Mouse (Mus musculus) inflammation-experienced regulatory T-cells, adult 6 months (primary cell): ENCODE results near the gene Pou4f2. TPM values are rescaled to one million over a fixed set of nuclear protein-coding genes. Genes with fewer than 3 reads are reported as not detected.

Experiments
- ATAC-seq: one replicate; pipeline ENCODE4 v1.8.0; 2017
- polyA plus RNA-seq, 3 experiments: library from polyadenylated mRNA; unstranded; fragments of 100-300 nt; shearing (Covaris generic); gene quantifications; one replicate each; pipeline ENCODE4 v1.2.1; 2017

Gene Pou4f2
- not detected for polyA plus RNA-seq

DNA sequence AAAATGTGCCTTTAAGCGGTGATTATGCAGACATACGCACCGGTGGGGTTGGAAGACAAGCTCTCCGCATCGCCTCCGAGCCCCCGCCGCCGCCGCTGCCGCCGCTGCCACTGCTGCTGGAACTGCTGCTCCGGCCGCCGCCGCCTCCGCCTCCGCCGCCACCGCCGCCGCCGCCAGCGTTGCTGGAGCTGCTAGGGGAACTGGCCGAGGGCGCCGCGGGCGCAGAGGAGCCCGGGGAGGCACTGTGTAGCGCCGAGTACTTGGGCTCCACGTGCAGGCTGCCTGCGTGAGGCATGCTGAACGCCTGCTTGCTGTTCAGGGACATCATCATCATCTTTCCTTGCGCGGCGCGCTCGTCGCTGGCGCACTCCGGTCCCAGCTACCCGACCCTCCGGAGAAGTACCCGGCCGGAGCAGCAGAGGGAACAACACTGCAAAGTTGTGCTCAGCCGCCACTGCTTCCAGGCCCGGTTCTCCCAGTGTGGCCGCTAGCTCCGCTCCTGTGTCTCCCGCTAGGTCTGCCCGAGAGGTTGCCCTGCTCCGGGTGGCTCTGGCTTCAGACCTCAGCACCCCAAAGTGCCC, at the start of gene Pou4f2:
TSS of gene Pou4f2 (minus strand) at position 575 of the 581 bp plus-strand sequence.
- no peak for ATAC-seq

DNA sequence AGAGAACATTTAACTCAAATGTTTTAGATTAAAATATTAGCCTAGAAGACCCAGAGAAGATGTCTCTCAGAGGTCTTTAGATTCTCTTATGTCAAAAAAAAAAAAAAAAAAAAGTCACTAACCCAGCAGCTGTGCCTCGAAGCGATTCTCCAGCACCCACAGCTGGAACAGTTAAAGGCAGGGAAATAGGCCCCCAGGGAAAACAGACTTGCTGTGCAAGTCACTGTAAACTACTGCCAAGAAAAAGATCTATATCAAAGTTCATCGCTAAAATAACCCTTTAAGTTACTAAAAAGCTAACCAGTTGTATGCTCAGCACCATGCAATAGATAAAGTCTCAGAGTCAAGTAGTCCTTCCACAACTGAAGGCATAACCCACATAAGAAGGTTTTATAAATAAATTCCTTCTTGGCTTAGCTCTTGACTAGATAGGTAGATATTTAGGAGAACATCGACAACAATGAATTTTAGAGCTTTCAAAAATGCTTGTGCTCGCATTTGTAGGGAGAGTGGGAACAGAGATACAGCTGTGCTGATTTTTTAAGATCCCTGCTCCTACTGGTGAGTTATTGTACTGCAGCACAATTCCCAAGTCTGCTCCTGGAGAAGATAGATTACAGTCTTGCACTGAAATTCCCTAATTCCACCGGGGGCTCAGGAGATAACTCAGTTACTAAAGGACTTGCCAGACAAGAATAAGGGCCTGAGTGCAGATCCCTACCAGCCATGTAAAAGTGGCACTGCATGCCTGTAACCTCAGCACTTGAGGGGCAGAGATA, 40.8 kb upstream of the Pou4f2 start:
- no peak for ATAC-seq

DNA sequence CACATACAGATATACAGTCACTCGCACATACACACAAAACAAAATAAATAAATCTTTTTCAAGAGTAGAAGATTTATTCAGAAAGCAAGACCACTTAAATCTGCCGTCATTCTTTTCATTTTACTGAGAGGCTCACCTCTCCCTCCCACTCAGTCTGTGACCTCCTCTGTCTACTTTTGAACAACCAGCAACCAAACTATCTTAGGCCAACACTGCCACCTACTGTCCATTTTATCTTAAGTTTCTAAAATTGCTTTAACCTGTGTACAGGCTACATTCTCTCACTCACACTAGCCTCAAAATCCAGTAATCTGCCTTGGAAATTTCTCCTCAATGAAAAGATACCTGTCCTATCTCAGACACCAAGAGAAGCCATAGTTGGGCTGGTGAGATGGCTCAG, 31.4 kb upstream of the Pou4f2 start:
- no peak for ATAC-seq

DNA sequence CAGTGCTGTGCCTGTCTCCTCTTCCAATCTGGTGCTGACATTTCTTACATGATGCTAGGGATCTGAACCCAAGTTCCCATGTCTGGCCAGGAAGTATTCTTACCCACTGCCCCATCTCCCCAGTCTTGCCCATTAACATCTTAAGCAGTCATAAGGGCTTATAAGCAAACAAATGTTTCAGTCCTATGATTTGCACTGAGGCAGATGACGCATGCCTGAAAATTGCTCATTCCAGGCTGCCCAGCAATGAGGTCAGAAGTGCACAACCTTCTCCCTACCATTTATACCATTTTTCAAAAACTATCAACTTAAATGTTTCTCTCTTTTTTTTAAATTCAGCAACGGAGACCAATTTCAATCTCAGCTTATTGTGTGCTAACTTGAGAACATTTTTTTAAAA, 27.5 kb upstream of the Pou4f2 start:
- no peak for ATAC-seq

DNA sequence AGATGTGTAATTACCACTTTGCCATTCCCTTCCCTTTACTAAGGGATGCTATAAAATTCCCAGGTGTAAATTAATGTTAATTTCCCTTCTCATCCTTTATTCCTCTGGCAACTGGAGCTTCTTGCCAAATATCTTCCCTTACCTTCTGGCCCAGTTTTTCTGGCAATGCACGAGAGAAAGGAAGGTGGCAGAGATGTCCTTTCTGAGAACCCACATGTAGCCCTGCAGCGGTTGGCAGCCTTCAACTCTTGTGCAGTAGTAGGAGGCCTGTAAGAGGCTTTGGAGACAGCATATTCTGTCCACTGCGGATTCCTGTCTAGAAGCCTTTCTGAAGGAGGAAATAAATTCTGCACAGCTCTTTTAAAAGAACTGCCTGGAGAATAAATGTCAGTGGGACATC, 20.0 kb upstream of the Pou4f2 start:
- no peak for ATAC-seq

DNA sequence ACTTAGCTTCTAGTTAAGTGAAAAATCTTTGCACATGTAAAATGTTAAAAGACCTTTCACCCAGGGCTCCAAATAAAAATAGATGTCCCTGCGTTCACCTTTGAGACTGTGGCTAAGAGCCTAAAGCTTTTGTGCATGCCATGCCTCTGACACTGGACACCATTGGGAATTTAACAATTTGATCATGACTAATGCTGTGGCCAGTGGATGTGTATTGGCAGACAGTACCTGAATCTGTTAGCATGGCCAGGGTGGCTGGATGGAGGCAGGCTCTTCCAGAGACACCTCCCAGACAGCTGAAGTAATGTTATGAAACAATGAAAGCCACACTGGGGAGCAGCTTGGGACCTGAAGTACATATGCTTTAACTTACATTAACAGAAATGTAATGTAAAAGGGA, 6.3 kb upstream of the Pou4f2 start:
- no peak for ATAC-seq

DNA sequence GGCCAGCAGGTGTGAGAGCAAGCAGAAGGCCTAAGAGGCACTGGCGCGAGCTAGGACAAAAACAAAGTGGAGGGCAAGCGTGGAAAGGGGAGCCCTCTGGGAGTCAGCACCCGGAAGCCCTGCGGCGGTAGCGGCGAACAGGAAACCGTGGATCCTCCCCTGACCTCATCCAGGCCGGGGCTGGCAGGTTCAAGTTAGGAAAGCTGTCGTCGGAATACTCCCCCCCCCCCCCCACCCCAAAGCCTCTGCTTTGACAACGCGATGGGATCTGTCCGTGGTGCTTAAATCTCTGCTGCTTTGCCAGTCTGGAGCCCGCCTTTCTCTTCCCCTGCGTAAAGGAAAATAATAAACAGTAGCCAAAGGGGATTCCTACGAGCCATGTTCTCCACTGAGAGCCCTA, 1.7 kb upstream of the Pou4f2 start:
- no peak for ATAC-seq

DNA sequence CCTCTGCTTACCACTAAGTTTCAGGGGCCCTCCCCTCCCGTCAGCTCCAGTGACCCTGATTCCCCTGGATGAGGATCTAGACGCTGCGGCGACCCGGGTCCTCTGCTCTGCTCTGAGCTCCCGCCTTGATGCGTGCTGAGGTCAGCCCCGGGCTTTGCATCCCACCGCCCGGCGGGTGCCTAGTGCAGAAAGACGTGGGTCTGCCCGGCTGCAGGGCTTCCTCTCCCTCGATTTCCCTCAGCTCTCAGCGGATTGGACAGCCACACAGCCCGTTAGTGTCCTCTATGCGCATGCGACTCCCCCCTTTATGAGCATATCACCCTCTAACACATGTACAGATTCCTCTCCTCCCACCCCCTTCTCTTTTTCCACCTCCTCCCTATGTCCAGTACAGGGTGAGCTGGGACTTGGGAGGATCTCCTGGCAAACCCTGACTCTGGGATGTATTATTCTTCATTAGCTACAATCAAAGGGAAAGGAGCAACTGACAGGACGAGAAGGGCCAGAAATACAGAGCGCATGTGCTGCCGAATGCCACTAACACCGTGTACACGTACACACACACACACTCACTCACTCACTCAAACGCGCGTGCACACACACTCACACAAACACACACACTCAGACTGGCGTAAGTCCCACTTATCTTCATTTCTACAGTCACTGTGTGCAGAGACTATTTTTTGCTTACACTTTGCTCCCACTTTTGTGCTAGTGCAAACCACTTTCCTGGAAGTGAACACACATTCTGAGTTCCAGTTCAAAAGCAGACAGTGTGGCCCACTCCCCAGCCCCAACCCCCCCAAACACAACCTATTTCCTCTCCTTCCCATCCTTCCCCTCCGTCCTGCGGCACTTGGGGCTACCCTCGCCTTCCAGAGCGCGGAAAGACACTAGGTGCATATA, 948 bp upstream of the Pou4f2 start:
- no peak for ATAC-seq

DNA sequence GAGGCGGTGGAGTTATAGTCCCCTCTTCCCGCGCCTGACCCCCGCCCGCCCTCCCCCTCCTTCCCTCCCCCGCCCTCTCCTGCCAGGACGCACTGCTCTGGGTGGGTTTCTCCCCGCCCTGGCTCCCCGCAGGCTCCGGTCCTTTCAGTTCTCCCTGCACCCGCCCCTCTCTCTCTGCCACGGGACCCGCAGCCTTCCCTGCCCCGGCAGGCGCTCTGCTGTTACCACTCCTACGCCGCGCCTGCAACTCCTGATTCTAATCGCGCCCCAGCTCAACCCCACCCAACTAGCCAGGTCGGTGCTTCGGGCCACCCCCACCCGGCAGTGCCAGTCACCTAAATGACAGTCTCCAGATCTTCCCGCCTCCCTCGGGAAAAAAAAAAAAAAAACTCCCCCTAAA, 216 bp upstream of the Pou4f2 start:
- ATAC-seq: no peak

DNA sequence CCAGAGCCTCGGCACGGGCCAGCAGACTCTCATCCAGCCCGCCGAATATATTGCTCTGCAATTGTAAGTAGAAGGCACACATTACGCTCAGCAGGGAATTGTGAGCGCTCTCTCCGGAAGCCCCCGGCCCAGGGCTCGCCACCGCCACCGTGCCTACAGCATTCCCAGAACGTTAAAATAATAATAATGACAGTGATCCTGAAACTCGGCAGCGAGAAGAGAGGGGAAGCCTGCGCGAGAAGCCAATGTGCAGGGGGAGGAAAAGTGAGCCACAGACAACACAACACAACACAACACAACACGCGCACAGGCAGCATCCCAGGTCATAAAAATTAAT, 853 bp downstream of the Pou4f2 start:
- ATAC-seq: no peak

DNA sequence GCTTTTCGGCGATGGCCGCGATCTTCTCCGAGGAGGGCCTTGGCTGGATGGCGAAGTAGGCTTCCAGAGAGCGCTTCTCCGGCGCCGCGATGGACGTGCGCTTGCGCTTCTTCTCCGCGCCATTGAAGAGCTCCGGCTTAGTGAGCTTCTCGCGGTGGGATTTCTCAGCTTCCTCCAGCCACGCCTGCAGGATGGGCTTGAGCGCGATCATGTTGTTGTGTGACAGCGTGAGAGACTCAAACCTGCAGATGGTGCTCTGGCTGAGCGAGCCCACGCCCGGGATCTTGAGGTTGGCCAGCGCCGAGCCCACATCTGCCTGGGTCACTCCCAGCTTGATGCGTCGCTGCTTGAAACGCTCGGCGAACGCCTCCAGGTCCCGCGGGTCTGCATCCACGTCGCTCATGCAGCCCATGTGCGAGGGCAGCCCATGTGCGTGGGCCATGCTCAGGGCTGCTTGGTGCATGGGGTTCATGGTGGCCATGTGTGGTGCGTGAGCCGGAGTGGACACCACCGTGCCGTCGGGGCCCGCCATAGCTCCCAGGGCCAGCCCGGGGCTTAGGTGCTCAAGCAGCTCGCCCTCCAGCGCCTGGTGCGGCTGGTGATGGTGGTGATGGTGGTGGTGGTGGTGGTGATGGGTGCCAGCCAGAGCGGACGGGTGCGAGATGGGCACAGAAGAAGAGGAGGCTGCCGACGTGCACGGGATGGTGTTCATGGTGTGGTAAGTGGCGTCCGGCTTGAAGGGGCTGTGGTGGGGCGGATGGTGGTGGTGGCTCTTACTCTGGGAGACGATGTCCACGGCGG, 1.4 kb downstream of the Pou4f2 start:
- no peak for ATAC-seq

DNA sequence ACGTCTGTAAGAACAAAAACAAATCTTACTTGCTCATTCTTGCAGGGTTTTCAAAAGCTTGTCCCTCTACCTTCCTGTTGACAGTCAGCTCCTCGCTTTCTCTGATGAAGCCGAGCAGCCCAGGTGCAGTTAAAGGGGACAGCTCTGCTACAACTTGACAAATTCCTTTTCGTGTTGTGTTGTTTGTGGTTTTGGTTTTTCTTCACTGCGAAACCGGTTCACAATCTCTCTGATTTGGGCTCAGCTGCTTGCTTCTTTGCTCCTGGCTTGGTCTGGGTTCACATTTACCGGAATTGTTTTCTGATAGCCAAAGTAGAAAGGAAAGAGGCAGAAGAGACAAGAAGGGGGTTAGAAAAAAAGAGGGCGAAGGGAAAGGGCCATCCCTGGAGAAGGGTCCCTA, 2.1 kb downstream of the Pou4f2 start:
- no peak for ATAC-seq

DNA sequence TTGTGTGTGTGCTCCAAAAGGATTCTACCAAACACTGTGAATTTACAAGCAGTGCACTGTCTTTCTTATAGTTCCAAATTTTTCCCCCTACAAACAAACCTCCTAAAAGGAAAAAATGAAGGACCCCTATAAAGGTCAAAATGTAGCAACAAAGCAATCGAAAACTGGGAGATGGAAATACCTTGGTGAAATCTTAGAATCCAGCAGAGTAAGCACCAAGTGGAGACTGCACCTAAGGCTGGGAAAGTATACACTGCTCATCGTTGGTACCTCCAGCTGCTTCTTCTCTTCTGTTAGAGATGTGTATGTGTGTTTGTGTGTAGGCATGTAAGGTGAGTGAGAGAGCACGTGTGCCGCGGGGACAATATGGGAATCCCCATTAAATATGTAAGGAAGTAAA, 3.1 kb downstream of the Pou4f2 start:
- ATAC-seq: no peak

DNA sequence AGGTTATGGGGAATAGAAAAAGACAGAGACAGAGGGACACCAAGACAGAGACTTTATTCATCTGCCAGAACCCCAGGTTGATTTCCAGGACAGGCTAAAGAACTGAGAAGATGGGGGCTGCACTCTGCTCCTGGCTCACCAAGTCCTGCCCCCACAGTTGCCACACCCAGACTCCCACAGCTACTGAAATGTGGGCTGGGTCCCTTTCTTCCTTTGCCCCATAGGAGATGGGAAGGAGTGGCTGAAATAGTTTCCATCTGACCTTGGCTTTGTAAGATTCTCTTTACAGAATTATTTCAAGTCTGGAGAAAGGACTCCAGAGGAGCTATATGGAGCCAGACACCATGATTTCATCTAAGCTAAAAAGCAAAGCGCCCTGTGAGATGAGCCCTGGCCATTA, 4.0 kb downstream of the Pou4f2 start:
- no peak for ATAC-seq

DNA sequence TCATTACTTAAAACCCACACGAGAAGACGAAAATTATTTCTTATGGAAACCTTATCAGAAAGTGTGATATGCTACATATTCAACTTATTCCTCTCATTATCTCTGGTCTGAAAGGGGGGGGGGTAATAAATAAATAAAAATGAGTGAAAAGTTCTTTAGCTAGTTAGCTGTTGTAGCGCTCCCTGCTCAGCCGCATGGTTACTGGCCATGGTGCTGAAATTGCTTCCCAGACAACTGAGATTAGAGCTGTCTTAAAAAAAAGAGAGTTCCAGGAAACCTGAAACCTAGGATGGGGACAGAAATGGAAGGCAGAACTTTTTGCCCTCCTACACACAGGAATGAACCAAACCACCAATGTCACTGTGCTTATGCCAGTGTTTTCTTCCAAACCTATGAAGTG, 5.1 kb downstream of the Pou4f2 start:
- no peak for ATAC-seq

DNA sequence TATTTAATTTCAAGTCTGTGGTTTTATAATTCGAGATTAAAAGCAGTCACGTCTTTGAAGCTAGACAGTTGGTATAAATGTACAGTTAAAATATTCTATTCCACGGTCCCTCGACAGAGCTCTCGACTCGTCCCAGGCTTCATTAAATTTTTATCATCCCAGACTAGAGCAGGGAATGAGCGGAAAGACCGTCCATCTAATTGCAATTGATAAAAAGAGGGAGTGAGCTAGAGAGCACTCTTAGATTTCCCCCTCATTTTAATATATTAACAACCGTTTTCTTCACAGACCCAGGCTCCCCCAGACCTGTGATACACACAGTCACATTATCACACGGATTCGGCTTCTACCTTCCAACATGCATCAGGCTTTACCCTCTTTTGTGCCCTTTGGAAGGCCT, 8.3 kb downstream of the Pou4f2 start:
- ATAC-seq: no peak

DNA sequence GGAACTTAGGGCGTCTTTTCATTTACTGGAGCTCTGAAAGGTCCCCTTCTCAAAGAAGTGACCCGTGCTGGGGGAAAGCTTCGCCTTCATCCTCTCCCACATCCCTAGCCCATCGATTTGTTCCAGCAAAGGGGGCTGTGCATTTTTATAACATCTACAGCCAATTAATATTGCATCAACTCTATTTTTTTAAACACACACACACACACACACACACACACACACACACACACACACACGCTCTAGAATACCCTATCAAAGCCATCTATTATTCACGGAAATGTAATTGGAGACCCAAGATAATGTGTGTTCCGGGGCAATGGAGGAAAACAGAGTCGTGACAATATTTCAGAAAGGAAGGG, 8.7 kb downstream of the Pou4f2 start:
- ATAC-seq: no peak

DNA sequence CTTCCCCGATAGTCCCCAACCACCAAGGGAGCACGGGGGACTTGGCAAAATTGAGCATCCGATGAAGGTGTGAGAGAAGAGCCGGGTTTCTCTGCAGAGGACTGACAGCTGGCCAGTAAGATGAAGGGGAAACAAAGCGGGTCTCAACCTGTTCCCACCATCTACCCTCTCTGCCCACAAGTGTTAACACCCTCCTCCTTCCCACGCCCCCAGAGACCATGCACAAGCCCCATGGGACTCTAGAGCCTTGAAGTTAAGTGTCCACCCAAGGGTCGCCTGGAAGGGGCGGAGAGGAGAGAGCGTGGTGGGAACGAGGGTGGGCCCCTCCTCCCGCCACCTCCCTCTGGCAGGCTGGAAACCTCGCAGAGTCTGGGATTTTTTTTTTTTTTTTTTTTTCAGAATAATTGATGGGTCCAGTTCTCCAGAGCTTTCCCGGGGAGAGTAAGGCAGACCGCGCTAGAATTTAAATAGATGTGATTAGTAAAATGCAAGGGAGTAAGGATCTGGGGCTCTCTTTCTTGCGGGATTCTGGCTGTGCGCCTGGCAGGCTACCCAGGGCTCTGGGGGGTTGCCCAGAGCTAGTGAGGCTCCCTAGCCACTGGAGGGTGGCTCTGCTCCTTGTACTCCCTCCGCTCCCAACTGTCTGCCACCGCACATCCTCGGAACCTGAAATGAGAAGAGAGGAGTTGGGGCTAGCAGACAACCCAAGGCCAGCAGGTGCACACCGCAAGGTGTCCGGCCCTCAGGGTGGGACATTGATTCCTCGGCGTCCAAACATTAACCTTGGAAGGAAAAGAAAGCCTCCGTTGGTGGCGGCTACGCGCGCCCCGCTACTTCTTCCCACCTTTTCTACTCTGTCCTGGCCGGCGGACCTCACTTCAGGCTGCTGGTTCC, 9.3 kb downstream of the Pou4f2 start:
- ATAC-seq: no peak

DNA sequence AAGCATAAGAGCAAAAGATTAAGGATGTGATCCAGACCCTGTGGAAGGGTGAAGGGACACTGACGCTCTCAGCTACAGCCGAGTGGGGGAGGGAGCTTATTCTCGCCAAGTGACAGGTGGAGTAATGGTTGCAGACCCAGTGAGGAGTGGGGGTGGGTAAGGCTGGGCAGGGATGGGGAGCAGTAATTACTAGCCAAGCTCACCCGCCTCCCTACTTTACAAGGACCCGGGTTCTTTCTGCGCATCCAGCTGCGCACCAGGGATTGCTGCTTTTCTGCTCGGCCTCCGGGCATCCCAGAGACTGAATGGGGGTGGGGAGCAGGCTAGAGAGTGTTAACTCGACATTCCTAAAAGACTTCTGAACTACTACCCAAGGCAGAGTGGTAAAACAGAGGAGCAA, 10.0 kb downstream of the Pou4f2 start:
- no peak for ATAC-seq

DNA sequence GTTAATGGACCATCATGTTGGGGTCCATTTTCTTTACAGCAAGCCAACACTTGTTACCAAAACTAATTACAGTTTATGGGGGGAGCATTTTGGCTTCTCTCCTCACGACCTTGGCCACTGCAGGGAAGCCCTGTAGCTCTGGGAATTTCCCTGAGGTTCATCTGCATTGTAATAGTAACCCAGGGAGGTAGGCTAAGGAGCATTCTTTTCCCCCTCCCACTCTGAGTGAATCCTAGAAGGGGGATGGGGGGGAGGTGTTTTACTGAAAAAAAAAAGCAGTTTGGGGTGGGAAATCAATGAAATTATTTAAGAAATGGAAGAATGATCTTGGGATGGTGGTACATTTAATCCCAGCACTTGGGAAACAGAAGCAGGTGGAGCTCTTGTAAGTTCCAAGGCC, 12.5 kb downstream of the Pou4f2 start:
- no peak for ATAC-seq

DNA sequence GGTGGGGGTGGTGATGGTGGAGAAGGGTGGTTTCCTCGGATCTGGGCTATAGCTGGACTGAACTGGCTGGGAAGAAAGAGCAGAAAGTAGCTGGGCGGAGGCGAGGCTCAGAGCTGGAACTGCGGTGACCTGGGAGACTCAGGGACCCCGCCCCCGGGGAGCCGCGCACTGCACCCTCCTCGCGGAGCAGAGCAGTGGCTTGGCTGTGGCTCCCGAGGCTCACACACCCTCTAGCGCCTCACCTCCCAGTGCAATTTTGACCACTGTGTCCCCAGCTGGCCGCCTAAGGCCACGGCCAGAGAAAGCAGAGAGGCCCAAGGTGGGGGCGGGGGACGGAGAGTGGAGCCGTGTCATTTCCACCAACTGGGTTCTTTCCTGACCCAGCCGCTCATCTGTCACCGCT, 16.3 kb downstream of the Pou4f2 start:
- ATAC-seq: no peak

DNA sequence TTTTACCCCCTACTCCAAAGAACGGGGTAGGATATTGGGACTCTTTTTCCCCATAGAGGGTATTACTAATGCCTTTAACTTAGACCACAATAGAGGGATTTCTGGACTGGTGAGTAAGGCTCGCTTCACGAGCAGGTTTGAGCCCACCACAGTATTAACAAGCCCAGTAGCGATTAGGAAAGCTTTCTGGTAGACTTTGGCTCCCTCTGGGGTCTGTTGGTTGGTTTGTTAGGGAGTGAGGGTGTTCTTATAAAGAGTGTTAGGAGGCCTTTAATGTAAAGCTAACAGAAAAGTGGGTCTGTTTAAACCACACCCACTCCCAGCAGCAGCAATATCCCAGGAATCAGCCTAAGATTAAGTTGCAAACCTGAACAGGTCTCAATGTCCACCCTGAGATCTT, 17.2 kb downstream of the Pou4f2 start:
- ATAC-seq: no peak
